In the genomic region with DNA sequence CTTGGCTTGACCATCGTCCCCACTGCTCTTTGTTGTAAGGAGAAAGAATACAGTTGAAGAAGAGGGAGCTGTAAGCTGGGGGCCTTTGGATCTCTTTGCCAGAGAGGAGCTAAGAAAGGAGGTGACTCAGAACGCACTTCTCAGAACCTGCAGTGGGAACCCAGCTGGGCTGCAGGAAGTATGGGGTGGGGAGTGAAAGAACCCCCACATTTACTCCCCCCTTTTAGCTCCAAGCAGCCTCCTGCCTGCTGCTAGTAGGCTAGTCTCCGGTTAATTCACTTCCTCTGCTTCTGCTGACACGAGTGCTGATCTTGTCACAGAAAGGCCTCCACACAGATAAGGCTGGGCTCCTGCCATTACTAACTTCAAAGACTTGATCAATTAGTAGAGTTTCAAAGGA, we compare ENCODE assay signal across 7 mouse cellular contexts. TPM values are rescaled to one million over a fixed set of nuclear protein-coding genes. Genes with fewer than 3 reads are reported as not detected.
DNase-seq lines count a peak whose midpoint lies in the region; ATAC-seq and TF ChIP-seq lines count a peak whose summit lies in the region.

No protein-coding gene starts in this region.

- no peak overlapping the region for H3K4me2 ChIP-seq in lung, postnatal 0 days (replicated peaks; ENCODE audit: low read depth, low read length)
- no peak overlapping the region for H3K4me2 ChIP-seq in embryonic facial prominence, embryonic 11.5 days (ENCODE audit: low read depth, low read length)
- H3K4me2 ChIP-seq in hindbrain, postnatal 0 days (ENCODE audit: low read depth, low read length): no peak overlapping the region

- H3K36me3 ChIP-seq in lung, postnatal 0 days (ENCODE audit: insufficient read depth, low read length): no peaks in the 10 kb centered on the region
- no peaks in the 10 kb centered on the region for H3K36me3 ChIP-seq in embryonic facial prominence, embryonic 11.5 days (replicated peaks; ENCODE audit: control insufficient read depth, insufficient read depth, low read depth, low read length)
- no peaks in the 10 kb centered on the region for H3K36me3 ChIP-seq in hindbrain, postnatal 0 days (ENCODE audit: insufficient read depth, low read length)

- H3K27me3 ChIP-seq in lung, postnatal 0 days (replicated peaks; ENCODE audit: insufficient read depth, low read length): no peaks in the 10 kb centered on the region
- H3K27me3 ChIP-seq in embryonic facial prominence, embryonic 11.5 days (ENCODE audit: control insufficient read depth, insufficient read depth, low read length): no peaks in the 10 kb centered on the region
- no peaks in the 10 kb centered on the region for H3K27me3 ChIP-seq in hindbrain, postnatal 0 days (ENCODE audit: insufficient read depth, low read length)

- H3K9me3 ChIP-seq in lung, postnatal 0 days (ENCODE audit: low read length): no peaks in the 10 kb centered on the region
- no peaks in the 10 kb centered on the region for H3K9me3 ChIP-seq in embryonic facial prominence, embryonic 11.5 days (replicated peaks; ENCODE audit: control insufficient read depth, low read length)
- H3K9me3 ChIP-seq in hindbrain, postnatal 0 days (ENCODE audit: low read length): no peaks in the 10 kb centered on the region

- TF ChIP-seq EP300 in lung, postnatal 0 days (IDR thresholded peaks at IDR 0.05): no peak

- H3K4me1 ChIP-seq in lung, postnatal 0 days (ENCODE audit: insufficient read depth, low read depth, low read length): peaks cover 37% of the 10 kb centered on the region; the same call in 1 of the 2 replicates
- peaks cover under 1% of the 10 kb centered on the region for H3K4me1 ChIP-seq in embryonic facial prominence, embryonic 11.5 days (ENCODE audit: control insufficient read depth, insufficient read depth, low read length)
- peaks cover 32% of the 10 kb centered on the region for H3K4me1 ChIP-seq in hindbrain, postnatal 0 days (ENCODE audit: insufficient read depth, low read length)

- peak overlapping the region; percentile 54; the same call in 1 of the 2 replicates for H3K27ac ChIP-seq in lung, postnatal 0 days (ENCODE audit: low read length)
- H3K27ac ChIP-seq in embryonic facial prominence, embryonic 11.5 days (replicated peaks; ENCODE audit: low read depth, low read length): no peak overlapping the region
- 0 out of 2 replicates have a peak overlapping the region, but pooled peaks have one; percentile 23 for H3K27ac ChIP-seq in hindbrain, postnatal 0 days

- no peak overlapping the region for H3K4me3 ChIP-seq in lung, postnatal 0 days (ENCODE audit: low read depth, low read length)
- no peak overlapping the region for H3K4me3 ChIP-seq in embryonic facial prominence, embryonic 11.5 days (ENCODE audit: low read depth, low read length)
- no peak overlapping the region for H3K4me3 ChIP-seq in hindbrain, postnatal 0 days (ENCODE audit: low read length)

- ATAC-seq in lung, postnatal 0 days: no peak
- no peak for ATAC-seq in embryonic facial prominence, embryonic 11.5 days (replicated peaks; ENCODE audit: insufficient number of reproducible peaks, low FRiP score, low TSS enrichment, low read depth)
- ATAC-seq in hindbrain, postnatal 0 days: no peak

- no peak for DNase-seq in lung, postnatal 0 days (ENCODE audit: low spot score)
- DNase-seq in lung, postnatal 25 days (ENCODE audit: low spot score): no peak
- DNase-seq in embryonic facial prominence, embryonic 11.5 days (ENCODE audit: low spot score): no peak
- no peak for DNase-seq in hindbrain, postnatal 0 days (ENCODE audit: low spot score)
- DNase-seq in right cerebral cortex, postnatal 36 days (ENCODE audit: low spot score in 2 of 2): peak; percentile 48 to 67
- no peak for DNase-seq in cerebellum, adult 9-10 months
- DNase-seq in ovary, adult 18-20 months (ENCODE audit: low spot score): no peak

- no peak for TF ChIP-seq CTCF in lung, postnatal 0 days (IDR thresholded peaks at IDR 0.05)
- TF ChIP-seq CTCF in hindbrain, postnatal 0 days (IDR thresholded peaks at IDR 0.05; ENCODE audit: low read depth): no peak

- 17% methylated on average over 4 of the region's 4 CpGs for whole genome bisulfite sequencing in lung, postnatal 0 days
- 11% methylated on average over 4 of the region's 4 CpGs for WGBS in embryonic facial prominence, embryonic 11.5 days
- 20% methylated on average over 4 of the region's 4 CpGs for WGBS in hindbrain, postnatal 0 days

- H3K9ac ChIP-seq in lung, postnatal 0 days (replicated peaks; ENCODE audit: low read depth): no peak overlapping the region
- peak overlapping the region; percentile 2; the same call in 1 of the 2 replicates for H3K9ac ChIP-seq in embryonic facial prominence, embryonic 11.5 days (replicated peaks; ENCODE audit: low read length)
- no peak overlapping the region for H3K9ac ChIP-seq in hindbrain, postnatal 0 days (replicated peaks; ENCODE audit: low read length)

RNA-seq across cellular contexts. Expression of gene Ier5, which starts 12.5 kb away (rescaled TPM):
- polyA plus RNA-seq in lung, postnatal 0 days (2015; fragmentation: Nextera tagmentation; extraction: Ambion mirVana): 10.9 and 15.3 TPM in 2 replicates
- polyA plus RNA-seq in embryonic facial prominence, embryonic 11.5 days (2014; fragmentation: Nextera tagmentation; extraction: Ambion mirVana): 16.4 and 19.0 TPM in 2 replicates
- total RNA-seq in hindbrain, postnatal 0 days (2014; rRNA removed): 51.4 and 60.5 TPM in 2 replicates
- polyA plus RNA-seq in hindbrain, postnatal 0 days (2015; fragmentation: Nextera tagmentation; extraction: Ambion mirVana): 5.2 and 5.7 TPM in 2 replicates

RNA-seq across cellular contexts. Expression of gene Mr1, which starts 59.7 kb away (rescaled TPM):
- 10.5 and 13.2 TPM in 2 replicates for polyA plus RNA-seq in lung, postnatal 0 days (2015; fragmentation: Nextera tagmentation; extraction: Ambion mirVana)
- polyA plus RNA-seq in embryonic facial prominence, embryonic 11.5 days (2014; fragmentation: Nextera tagmentation; extraction: Ambion mirVana): 3.7 and 4.5 TPM in 2 replicates
- 4.7 and 8.4 TPM in 2 replicates for total RNA-seq in hindbrain, postnatal 0 days (2014; rRNA removed)
- 2.7 and 3.0 TPM in 2 replicates for polyA plus RNA-seq in hindbrain, postnatal 0 days (2015; fragmentation: Nextera tagmentation; extraction: Ambion mirVana)

Comparison
In these comparisons a context has a peak if more than half of its experiments do, and no peak if none do; other contexts are left out.
1. DNase-seq: peak in right cerebral cortex, postnatal 36 days (2 of 2); none in lung, postnatal 0 days (single experiment), lung, postnatal 25 days (single experiment), embryonic facial prominence, embryonic 11.5 days (single experiment), hindbrain, postnatal 0 days (single experiment), cerebellum, adult 9-10 months (single experiment) and ovary, adult 18-20 months (single experiment).